Mouse (Mus musculus) thymus, adult 2 months (tissue): ENCODE data around the gene Agps.

Source experiments
- CTCF ChIP-seq: fragments of 200-500 bp; IDR thresholded peaks from 2 replicates; pipeline ENCODE4 v1.5.1; 2012; ENCODE audit warnings: mild to moderate bottlenecking, control low read depth, low read length, moderate library complexity, borderline replicate concordance; ENCODE audit not compliant: control insufficient read depth, poor library complexity, insufficient read depth; ENCODE audit errors: extremely low read depth
- POLR2A ChIP-seq: fragments of 200-500 bp; IDR thresholded peaks from 2 replicates; pipeline ENCODE4 v1.6.1; 2012; ENCODE audit warnings: mild to moderate bottlenecking, low read length, control low read depth, moderate library complexity; ENCODE audit not compliant: control insufficient read depth, poor library complexity, insufficient read depth; ENCODE audit errors: extremely low read depth

DNA sequence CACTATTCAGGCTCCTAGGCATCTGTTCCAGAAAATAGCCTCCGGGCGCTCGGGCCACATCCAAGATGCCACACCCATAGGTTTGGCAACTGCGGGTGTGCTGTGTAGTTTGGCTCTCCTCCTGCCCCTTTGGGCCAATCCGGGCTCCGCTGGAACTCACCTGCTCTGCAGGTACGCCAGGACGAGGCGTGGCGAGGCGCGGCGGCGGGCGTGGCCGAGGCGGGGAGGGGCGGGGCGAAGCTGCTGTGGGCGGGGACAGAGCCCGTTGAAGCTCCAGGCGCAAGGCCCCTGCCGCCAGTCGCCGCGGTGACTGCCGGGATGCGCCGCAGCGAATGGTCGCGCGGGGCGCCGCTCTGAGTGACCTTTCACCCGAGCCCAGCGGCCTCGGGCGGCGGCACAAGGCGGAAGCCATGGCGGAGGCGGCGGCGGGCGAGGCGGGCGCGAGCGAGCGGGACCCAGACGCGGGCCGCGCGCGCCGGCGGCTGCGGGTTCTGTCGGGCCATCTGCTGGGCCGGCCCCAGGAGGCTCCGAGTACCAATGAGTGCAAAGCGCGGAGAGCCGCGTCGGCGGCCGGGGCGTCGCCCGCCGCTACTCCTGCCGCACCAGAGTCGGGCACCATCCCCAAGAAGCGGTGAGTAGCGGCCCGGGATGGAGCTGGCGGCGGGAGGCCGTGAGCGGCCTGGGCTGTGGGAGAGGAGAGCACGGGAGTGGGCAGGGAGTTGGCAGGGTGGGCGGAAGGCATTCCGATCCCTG lies at the start of gene Agps:
- TF ChIP-seq CTCF (peak; percentile 26; the same call in 1 of the 2 replicates), POLR2A (peak; percentile 89)
